Mouse (Mus musculus): ENCODE data around the gene Entpd1. TPM values are rescaled to one million over a fixed set of nuclear protein-coding genes. Genes with fewer than 3 reads are reported as not detected.

Gene Entpd1
- polyA plus RNA-seq, 1 experiment from 2014 or later, result 3.7 TPM

- ATAC-seq (ENCODE audit: insufficient number of reproducible peaks, low FRiP score, low TSS enrichment, low read depth), result no peak
- H3K4me2 ChIP-seq (ENCODE audit: low read depth, severe bottlenecking), result no peak overlapping the region
- H3K4me3 ChIP-seq (ENCODE audit: low read depth, low read length), result no peak overlapping the region
- no peaks in the 10 kb centered on the region for H3K36me3 ChIP-seq (ENCODE audit: control insufficient read depth, insufficient read depth, low read length)
- H3K27ac ChIP-seq (replicated peaks; ENCODE audit: low read depth, low read length), result no peak overlapping the region
- H3K4me1 ChIP-seq (ENCODE audit: control insufficient read depth, insufficient read depth, low read length), result peaks cover 10% of the 10 kb centered on the region
- no peak overlapping the region for H3K9ac ChIP-seq (ENCODE audit: low read length)
- WGBS, result 71% methylated on average over 2 of the region's 2 CpGs
- DNase-seq (ENCODE audit: low spot score), result no peak
- H3K27me3 ChIP-seq (ENCODE audit: control insufficient read depth, insufficient read depth, low read length), result no peaks in the 10 kb centered on the region
- no peaks in the 10 kb centered on the region for H3K9me3 ChIP-seq (ENCODE audit: control insufficient read depth, low read length)
These were observed 114.4 kb downstream of the Entpd1 start for GRCm38 (mm10) chr19:40726614-40727013.

DNA sequence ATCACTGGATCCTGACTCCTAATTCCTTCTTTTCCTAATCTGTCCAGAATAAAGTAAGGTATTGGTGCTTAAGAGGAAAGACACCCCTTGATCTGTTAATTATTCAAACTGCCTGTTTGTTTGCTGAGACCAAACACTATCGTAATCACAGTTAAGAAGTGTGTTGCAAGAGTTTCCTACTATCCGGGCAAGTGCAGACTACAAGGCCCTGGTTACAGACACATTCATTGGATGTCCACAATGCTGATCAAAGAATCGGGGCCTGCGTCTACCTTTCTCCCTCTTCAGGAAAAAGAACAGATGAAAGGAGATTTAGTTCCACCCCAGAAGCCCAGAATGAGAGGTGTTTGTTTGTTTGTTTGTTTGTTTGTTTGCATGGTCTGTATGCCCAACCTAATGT is 116.0 kb downstream of the Entpd1 start:
- no peak overlapping the region for H3K4me3 ChIP-seq (ENCODE audit: low read depth, low read length)
- no peaks in the 10 kb centered on the region for H3K36me3 ChIP-seq (ENCODE audit: control insufficient read depth, insufficient read depth, low read length)
- 75% methylated on average over 4 of the region's 4 CpGs for WGBS

GRCm38 (mm10) chr19:40728732-40729420 is 116.7 kb downstream of the Entpd1 start:
- 39% methylated on average over 12 of the region's 12 CpGs for WGBS
- Histone ChIP-seq H3K4me3 (ENCODE audit: low read depth, low read length) (no peak overlapping the region), H3K36me3 (ENCODE audit: control insufficient read depth, insufficient read depth, low read length) (no peaks in the 10 kb centered on the region), H3K9me3 (ENCODE audit: control insufficient read depth, low read length) (no peaks in the 10 kb centered on the region), H3K4me2 (ENCODE audit: low read depth, severe bottlenecking) (no peak overlapping the region), H3K9ac (ENCODE audit: low read length) (0 out of 2 replicates have a peak overlapping the region, but pooled peaks have one; percentile 12), H3K4me1 (ENCODE audit: control insufficient read depth, insufficient read depth, low read length) (peaks cover 7% of the 10 kb centered on the region), H3K27ac (replicated peaks; ENCODE audit: low read depth, low read length) (no peak overlapping the region), H3K27me3 (ENCODE audit: control insufficient read depth, insufficient read depth, low read length) (no peaks in the 10 kb centered on the region)
- DNase-seq (ENCODE audit: low spot score), result no peak
- no peak for ATAC-seq (ENCODE audit: insufficient number of reproducible peaks, low FRiP score, low TSS enrichment, low read depth)

More for the DNA sequence above, 116.0 kb downstream of the Entpd1 start:
- DNase-seq (ENCODE audit: low spot score) (no peak), ATAC-seq (ENCODE audit: insufficient number of reproducible peaks, low FRiP score, low TSS enrichment, low read depth) (no peak)
- no peaks in the 10 kb centered on the region for H3K27me3 ChIP-seq (ENCODE audit: control insufficient read depth, insufficient read depth, low read length)
- no peak overlapping the region for H3K27ac ChIP-seq (replicated peaks; ENCODE audit: low read depth, low read length)
- H3K4me2 ChIP-seq (ENCODE audit: low read depth, severe bottlenecking), result no peak overlapping the region
- no peaks in the 10 kb centered on the region for H3K9me3 ChIP-seq (ENCODE audit: control insufficient read depth, low read length)
- H3K4me1 ChIP-seq (ENCODE audit: control insufficient read depth, insufficient read depth, low read length), result peaks cover 10% of the 10 kb centered on the region
- no peak overlapping the region for H3K9ac ChIP-seq (ENCODE audit: low read length)

DNA sequence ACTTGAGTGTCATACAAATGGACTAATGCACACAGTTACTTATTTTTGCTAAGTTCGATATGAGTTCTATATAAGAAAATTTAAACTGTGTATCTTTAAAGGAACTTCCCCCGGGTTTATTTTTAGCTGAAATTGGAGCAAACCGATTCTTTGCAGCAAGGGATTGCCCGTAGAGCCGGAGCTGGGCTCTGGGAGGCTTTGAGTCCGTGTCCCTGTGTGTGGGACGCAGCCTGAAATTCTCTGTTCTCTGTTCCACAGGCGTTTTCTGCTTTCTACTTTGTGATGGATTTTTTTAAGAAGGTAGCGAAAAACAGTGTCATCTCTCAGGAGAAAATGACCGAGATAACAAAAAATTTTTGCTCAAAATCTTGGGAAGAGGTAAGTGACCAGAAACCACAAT is 121.2 kb downstream of the Entpd1 start:
- H3K27me3 ChIP-seq (ENCODE audit: control insufficient read depth, insufficient read depth, low read length), result no peaks in the 10 kb centered on the region
- peaks cover 7% of the 10 kb centered on the region for H3K4me1 ChIP-seq (ENCODE audit: control insufficient read depth, insufficient read depth, low read length)
- DNase-seq (ENCODE audit: low spot score), result no peak
- H3K4me2 ChIP-seq (ENCODE audit: low read depth, severe bottlenecking), result no peak overlapping the region
- no peak overlapping the region for H3K27ac ChIP-seq (replicated peaks; ENCODE audit: low read depth, low read length)
- no peaks in the 10 kb centered on the region for H3K36me3 ChIP-seq (ENCODE audit: control insufficient read depth, insufficient read depth, low read length)
- H3K9me3 ChIP-seq (ENCODE audit: control insufficient read depth, low read length), result no peaks in the 10 kb centered on the region
- no peak for ATAC-seq (ENCODE audit: insufficient number of reproducible peaks, low FRiP score, low TSS enrichment, low read depth)
- WGBS, result 80% methylated on average over 10 of the region's 10 CpGs
- no peak overlapping the region for H3K9ac ChIP-seq (ENCODE audit: low read length)
- H3K4me3 ChIP-seq (ENCODE audit: low read depth, low read length), result no peak overlapping the region

DNA sequence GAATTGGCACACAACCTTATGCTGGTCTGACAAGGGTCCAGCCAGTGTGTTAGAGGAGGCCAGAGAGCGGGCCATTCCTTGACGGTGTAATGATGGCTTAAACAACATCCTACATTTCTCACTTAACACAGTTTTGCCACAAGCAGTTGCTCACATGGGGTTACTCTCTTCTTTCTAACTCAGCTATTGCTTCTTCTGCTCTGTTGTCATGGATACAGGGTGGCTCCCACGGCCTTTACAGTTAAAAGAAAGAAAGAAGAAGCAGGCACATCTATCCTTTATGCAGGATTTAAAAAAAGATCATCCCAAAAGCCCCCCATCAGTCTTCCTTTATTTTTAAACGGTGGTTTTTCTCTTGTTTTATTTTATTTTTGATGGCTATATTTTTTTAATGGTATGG is 121.7 kb downstream of the Entpd1 start:
- DNase-seq (ENCODE audit: low spot score) (no peak), ATAC-seq (ENCODE audit: insufficient number of reproducible peaks, low FRiP score, low TSS enrichment, low read depth) (no peak)
- Histone ChIP-seq H3K27me3 (ENCODE audit: control insufficient read depth, insufficient read depth, low read length) (no peaks in the 10 kb centered on the region), H3K9ac (ENCODE audit: low read length) (no peak overlapping the region), H3K4me2 (ENCODE audit: low read depth, severe bottlenecking) (no peak overlapping the region), H3K27ac (replicated peaks; ENCODE audit: low read depth, low read length) (no peak overlapping the region), H3K36me3 (ENCODE audit: control insufficient read depth, insufficient read depth, low read length) (no peaks in the 10 kb centered on the region), H3K9me3 (ENCODE audit: control insufficient read depth, low read length) (no peaks in the 10 kb centered on the region), H3K4me1 (ENCODE audit: control insufficient read depth, insufficient read depth, low read length) (peaks cover 2% of the 10 kb centered on the region; the same call in 1 of the 2 replicates), H3K4me3 (ENCODE audit: low read depth, low read length) (no peak overlapping the region)
- 74% methylated on average over 4 of the region's 4 CpGs for WGBS

GRCm38 (mm10) chr19:40736680-40737512 is 124.7 kb downstream of the Entpd1 start:
- H3K36me3 ChIP-seq (ENCODE audit: control insufficient read depth, insufficient read depth, low read length), result no peaks in the 10 kb centered on the region
- H3K4me2 ChIP-seq (ENCODE audit: low read depth, severe bottlenecking), result 0 out of 2 replicates have a peak overlapping the region, but pooled peaks have one; percentile 11
- ATAC-seq (ENCODE audit: insufficient number of reproducible peaks, low FRiP score, low TSS enrichment, low read depth), result peak; percentile 67; the same call in 1 of the 2 replicates
- no peaks in the 10 kb centered on the region for H3K4me1 ChIP-seq (ENCODE audit: control insufficient read depth, insufficient read depth, low read length)
- H3K27me3 ChIP-seq (ENCODE audit: control insufficient read depth, insufficient read depth, low read length), result no peaks in the 10 kb centered on the region
- WGBS, result 29% methylated on average over 17 of the region's 17 CpGs
- no peak overlapping the region for H3K4me3 ChIP-seq (ENCODE audit: low read depth, low read length)
- peak; percentile 86 for DNase-seq (ENCODE audit: low spot score)
- H3K9me3 ChIP-seq (ENCODE audit: control insufficient read depth, low read length), result no peaks in the 10 kb centered on the region
- H3K9ac ChIP-seq (ENCODE audit: low read length), result peak overlapping the region; percentile 28; the same call in 1 of the 2 replicates
- H3K27ac ChIP-seq (replicated peaks; ENCODE audit: low read depth, low read length), result no peak overlapping the region

GRCm38 (mm10) chr19:40737613-40738012 is 125.4 kb downstream of the Entpd1 start:
- H3K4me1 ChIP-seq (ENCODE audit: control insufficient read depth, insufficient read depth, low read length), result no peaks in the 10 kb centered on the region
- H3K36me3 ChIP-seq (ENCODE audit: control insufficient read depth, insufficient read depth, low read length), result no peaks in the 10 kb centered on the region
- H3K4me3 ChIP-seq (ENCODE audit: low read depth, low read length), result no peak overlapping the region
- H3K9me3 ChIP-seq (ENCODE audit: control insufficient read depth, low read length), result no peaks in the 10 kb centered on the region
- no peak overlapping the region for H3K4me2 ChIP-seq (ENCODE audit: low read depth, severe bottlenecking)
- DNase-seq (ENCODE audit: low spot score) (no peak), ATAC-seq (ENCODE audit: insufficient number of reproducible peaks, low FRiP score, low TSS enrichment, low read depth) (no peak)
- 85% methylated on average over 5 of the region's 5 CpGs for WGBS
- H3K27ac ChIP-seq (replicated peaks; ENCODE audit: low read depth, low read length), result no peak overlapping the region
- peak overlapping the region; percentile 28; the same call in 1 of the 2 replicates for H3K9ac ChIP-seq (ENCODE audit: low read length)
- H3K27me3 ChIP-seq (ENCODE audit: control insufficient read depth, insufficient read depth, low read length), result no peaks in the 10 kb centered on the region

DNA sequence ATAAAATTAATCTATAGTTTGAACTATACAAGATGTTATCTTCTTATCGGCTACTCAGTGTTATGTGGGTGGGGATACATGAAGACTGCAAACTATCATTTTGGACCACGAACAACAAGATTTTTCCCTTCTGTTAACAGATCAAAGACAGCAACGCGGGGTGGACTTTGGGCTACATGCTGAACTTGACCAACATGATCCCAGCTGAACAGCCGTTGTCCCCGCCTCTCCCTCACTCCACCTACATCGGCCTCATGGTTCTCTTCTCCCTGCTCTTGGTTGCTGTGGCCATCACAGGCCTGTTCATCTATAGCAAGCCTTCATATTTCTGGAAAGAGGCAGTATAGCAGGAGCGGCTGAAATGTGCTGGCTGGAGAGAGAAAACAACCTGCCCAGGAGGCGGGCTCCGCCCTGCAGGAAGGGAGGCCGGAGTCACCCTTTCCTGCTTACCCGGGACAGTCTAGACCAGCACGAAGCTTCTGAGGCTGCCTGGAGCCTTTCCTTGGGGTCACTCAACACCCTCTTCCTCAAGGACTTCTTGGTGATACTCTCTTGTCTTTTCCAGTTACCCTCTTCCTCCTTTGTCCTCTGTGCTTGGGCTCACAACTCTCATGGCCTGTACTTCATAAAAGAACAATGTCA is 126.6 kb downstream of the Entpd1 start:
- no peaks in the 10 kb centered on the region for H3K9me3 ChIP-seq (ENCODE audit: control insufficient read depth, low read length)
- no peaks in the 10 kb centered on the region for H3K36me3 ChIP-seq (ENCODE audit: control insufficient read depth, insufficient read depth, low read length)
- 76% methylated on average over 13 of the region's 13 CpGs for WGBS
- no peak overlapping the region for H3K4me2 ChIP-seq (ENCODE audit: low read depth, severe bottlenecking)
- no peak for DNase-seq (ENCODE audit: low spot score)
- no peak overlapping the region for H3K9ac ChIP-seq (ENCODE audit: low read length)
- no peaks in the 10 kb centered on the region for H3K4me1 ChIP-seq (ENCODE audit: control insufficient read depth, insufficient read depth, low read length)
- H3K4me3 ChIP-seq (ENCODE audit: low read depth, low read length), result no peak overlapping the region
- no peaks in the 10 kb centered on the region for H3K27me3 ChIP-seq (ENCODE audit: control insufficient read depth, insufficient read depth, low read length)
- ATAC-seq (ENCODE audit: insufficient number of reproducible peaks, low FRiP score, low TSS enrichment, low read depth), result no peak
- no peak overlapping the region for H3K27ac ChIP-seq (replicated peaks; ENCODE audit: low read depth, low read length)
